Mouse (Mus musculus) lung, postnatal 0 days (tissue): Measurements from ENCODE around the gene Clpsl2. TPM values are rescaled to one million over a fixed set of nuclear protein-coding genes. Genes with fewer than 3 reads are reported as not detected.
A peak's percentile ranks its signal among the peaks of the same experiment; 100 is the strongest.

Experiments
- ATAC-seq: fragments of 200-750 bp; cut with Nextera tagmentation; 2 replicates; pipeline ENCODE4 v1.8.0; 2017; ENCODE audit warnings: moderate library complexity
- DNase-seq: peaks from one replicate; pipeline ENCODE4 v3.0.0-alpha.2; 2016; ENCODE audit warnings: low spot score
- H3K27ac ChIP-seq: fragments of 300-500 bp; sonication (generic); 2 replicates; pipeline ENCODE4 v1.5.1; 2014; ENCODE audit warnings: antibody characterized with exemption, mild to moderate bottlenecking, low read length, mixed read lengths
- H3K27me3 ChIP-seq: fragments of 300-500 bp; sonication (generic); replicated peaks from 2 replicates; pipeline ENCODE4 v1.6.1; 2014; ENCODE audit warnings: low read length, mixed read lengths; ENCODE audit not compliant: insufficient read depth
- H3K36me3 ChIP-seq: fragments of 300-500 bp; sonication (generic); 2 replicates; pipeline ENCODE4 v1.6.1; 2014; ENCODE audit warnings: low read length, mixed read lengths; ENCODE audit not compliant: insufficient read depth
- H3K4me1 ChIP-seq: fragments of 300-500 bp; sonication (generic); 2 replicates; pipeline ENCODE4 v1.6.1; 2014; ENCODE audit warnings: antibody characterized with exemption, low read depth, low read length, mixed read lengths; ENCODE audit not compliant: insufficient read depth
- H3K4me2 ChIP-seq: fragments of 300-500 bp; sonication (generic); replicated peaks from 2 replicates; pipeline ENCODE4 v1.6.1; 2014; ENCODE audit warnings: low read depth, mild to moderate bottlenecking, low read length, moderate library complexity, mixed read lengths
- H3K4me3 ChIP-seq: fragments of 300-500 bp; sonication (generic); 2 replicates; pipeline ENCODE4 v1.5.1; 2014; ENCODE audit warnings: low read depth, low read length
- H3K9ac ChIP-seq: fragments of 300-500 bp; sonication (generic); replicated peaks from 2 replicates; pipeline ENCODE4 v1.6.1; 2014; ENCODE audit warnings: low read depth, mild to moderate bottlenecking
- H3K9me3 ChIP-seq: fragments of 300-500 bp; sonication (generic); 2 replicates; pipeline ENCODE4 v1.6.1; 2016; ENCODE audit warnings: low read length, mixed read lengths
- CTCF ChIP-seq: IDR thresholded peaks from 2 replicates; pipeline ENCODE4 v1.5.1; 2016; ENCODE audit warnings: antibody characterized with exemption, mild to moderate bottlenecking
- EP300 ChIP-seq: IDR thresholded peaks from 2 replicates; pipeline ENCODE4 v1.6.1; 2016; ENCODE audit warnings: antibody characterized with exemption, mild to moderate bottlenecking, control low read depth
- WGBS: fragments of 180-500 bp; shearing (Covaris S2); extraction: QIAGEN DNeasy Blood & Tissue Kit; methylation state at CpG from one replicate; pipeline ENCODE4 v1.1.7; 2014; 5-methylcytosine and 5-hydroxymethylcytosine counted together
- polyA plus RNA-seq: library from polyadenylated mRNA; unstranded; fragments of >200 nt; fragmentation: Nextera tagmentation; extraction: Ambion mirVana; gene quantifications from 2 replicates; pipeline ENCODE4 v1.2.1, GENCODE M21; 2015

Clpsl2 gene
- polyA plus RNA-seq, 1 experiment from 2014 or later: not detected

DNA sequence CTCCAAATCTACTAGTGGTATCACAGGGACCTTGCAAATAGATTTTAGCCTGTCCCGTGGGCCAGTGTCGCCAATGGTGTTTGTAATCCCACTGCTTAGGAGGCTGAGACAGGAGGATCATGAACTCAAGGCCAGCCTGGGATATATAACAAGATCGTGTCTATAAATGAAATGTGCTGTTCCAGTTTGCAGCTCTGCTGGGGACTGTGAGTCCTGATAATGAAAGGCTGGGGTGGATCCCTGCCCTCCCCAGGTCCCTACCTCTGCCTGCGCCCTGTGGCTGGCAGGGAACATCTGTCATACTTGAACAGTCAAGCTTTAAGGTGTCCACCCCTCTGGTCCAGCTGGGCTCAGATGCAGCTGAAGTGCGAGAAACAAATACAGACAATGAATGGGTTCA, 34.7 kb upstream of the Clpsl2 start:
- H3K4me2 ChIP-seq: no peak overlapping the region
- 73% methylated on average over 5 of the region's 5 CpGs for WGBS
- H3K4me1 ChIP-seq: peaks cover 55% of the 10 kb centered on the region
- H3K9ac ChIP-seq: no peak overlapping the region
- H3K9me3 ChIP-seq: no peaks in the 10 kb centered on the region
- TF ChIP-seq CTCF: no peak
- TF ChIP-seq EP300: no peak
- ATAC-seq (no peak), DNase-seq (no peak)
- H3K4me3 ChIP-seq: no peak overlapping the region
- peak overlapping the region; percentile 82 for H3K27ac ChIP-seq
- H3K27me3 ChIP-seq: no peaks in the 10 kb centered on the region
- H3K36me3 ChIP-seq: no peaks in the 10 kb centered on the region

DNA sequence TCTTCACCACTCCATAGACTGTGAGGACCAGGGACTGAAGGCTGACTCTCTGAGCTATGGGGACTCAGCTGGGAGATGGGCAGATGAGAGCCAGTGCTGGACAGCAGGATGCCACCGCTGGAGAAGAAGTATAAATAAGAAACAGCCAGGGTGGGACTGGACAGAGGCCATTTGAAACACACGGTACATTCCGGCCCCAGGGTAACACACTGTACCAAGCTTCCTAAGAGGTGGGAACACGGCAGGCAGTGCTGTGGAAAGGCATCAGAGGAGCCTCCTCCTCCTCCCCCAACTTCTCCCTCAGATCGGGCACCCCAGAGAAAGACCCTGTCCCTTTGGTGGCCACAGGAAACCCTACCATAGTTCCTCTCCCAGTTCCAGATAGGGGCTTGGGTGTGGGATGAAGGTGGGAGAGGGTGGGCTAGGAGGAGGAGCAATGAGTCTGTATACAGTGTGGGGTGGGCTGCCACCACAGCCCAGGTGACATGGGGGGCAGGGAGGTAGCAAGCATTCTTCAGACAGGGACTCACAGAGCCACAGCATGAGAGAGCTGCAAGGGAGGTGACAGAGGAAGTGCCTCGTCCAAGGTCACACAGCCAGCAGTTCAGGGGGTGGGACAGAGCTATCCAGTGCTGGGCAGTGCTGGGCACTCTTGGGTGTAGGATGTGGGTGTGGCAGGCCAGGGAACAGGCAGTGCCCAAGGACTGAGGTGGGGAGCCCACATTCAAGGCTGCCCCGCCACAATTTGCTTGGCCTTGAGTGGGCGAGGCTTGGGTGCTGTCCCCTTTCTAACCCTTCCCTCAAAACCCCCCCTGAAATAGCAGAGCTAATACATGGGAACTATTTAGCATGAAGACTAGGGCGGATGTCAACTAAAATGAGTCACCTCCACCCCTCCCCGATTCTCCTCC, 33.5 kb upstream of the Clpsl2 start:
- H3K9me3 ChIP-seq: no peaks in the 10 kb centered on the region
- no peak overlapping the region for H3K9ac ChIP-seq
- H3K36me3 ChIP-seq: no peaks in the 10 kb centered on the region
- ATAC-seq (peak; percentile 55), DNase-seq (peak; percentile 90)
- peak overlapping the region; percentile 97 for H3K27ac ChIP-seq
- H3K4me2 ChIP-seq: peak overlapping the region; percentile 73
- H3K27me3 ChIP-seq: no peaks in the 10 kb centered on the region
- 33% methylated on average over 10 of the region's 10 CpGs for WGBS
- peaks cover 51% of the 10 kb centered on the region for H3K4me1 ChIP-seq
- 0 out of 2 replicates have a peak overlapping the region, but pooled peaks have one; percentile 1 for H3K4me3 ChIP-seq
- TF ChIP-seq CTCF (no peak), EP300 (peak; percentile 98)

- peaks cover 49% of the 10 kb centered on the region for H3K4me1 ChIP-seq
- DNase-seq: no peak
Measured at GRCm38 (mm10) chr17:28516881-28517280, 32.3 kb upstream of the Clpsl2 start.

GRCm38 (mm10) chr17:28517441-28517955, 31.7 kb upstream of the Clpsl2 start, which contains the start of gene Fkbp5:
TSS of gene Fkbp5 (minus strand) at chr17:28517527.
- Histone ChIP-seq H3K9me3 (no peaks in the 10 kb centered on the region), H3K27ac (peak within 1 kb of the TSS; percentile 97), H3K36me3 (no peaks in the 10 kb centered on the region), H3K4me2 (peak within 1 kb of the TSS; percentile 73), H3K4me1 (peaks cover 48% of the 10 kb centered on the region), H3K4me3 (peak within 1 kb of the TSS; percentile 34), H3K27me3 (no peaks in the 10 kb centered on the region), H3K9ac (peak within 1 kb of the TSS; percentile 50)
- WGBS: 2% methylated on average over 16 of the region's 16 CpGs
- peak; percentile 98 for DNase-seq
- peak; percentile 51 for ATAC-seq
- TF ChIP-seq EP300 (peak; percentile 36; the same call in 1 of the 2 replicates), CTCF (peak; percentile 7; the same call in 1 of the 2 replicates)

More at GRCm38 (mm10) chr17:28516881-28517280, 32.3 kb upstream of the Clpsl2 start:
- Histone ChIP-seq H3K9ac (peak overlapping the region; percentile 34; the same call in 1 of the 2 replicates), H3K4me2 (peak overlapping the region; percentile 73), H3K27me3 (no peaks in the 10 kb centered on the region), H3K9me3 (no peaks in the 10 kb centered on the region), H3K36me3 (no peaks in the 10 kb centered on the region), H3K27ac (peak overlapping the region; percentile 97), H3K4me3 (peak overlapping the region; percentile 31)
- WGBS: 65% methylated on average over 4 of the region's 4 CpGs
- ATAC-seq: no peak
- TF ChIP-seq CTCF (peak; percentile 34), EP300 (no peak)

GRCm38 (mm10) chr17:28517956-28518614, 31.1 kb upstream of the Clpsl2 start:
- no peaks in the 10 kb centered on the region for H3K36me3 ChIP-seq
- H3K4me2 ChIP-seq: peak overlapping the region; percentile 73
- peak overlapping the region; percentile 97 for H3K27ac ChIP-seq
- H3K4me1 ChIP-seq: peaks cover 42% of the 10 kb centered on the region
- H3K9me3 ChIP-seq: no peaks in the 10 kb centered on the region
- TF ChIP-seq CTCF (peak; percentile 8; the same call in 1 of the 2 replicates), EP300 (no peak; the same call in 1 of the 2 replicates)
- H3K4me3 ChIP-seq: peak overlapping the region; percentile 34
- peak overlapping the region; percentile 50 for H3K9ac ChIP-seq
- DNase-seq (peak; percentile 97), ATAC-seq (peak; percentile 79)
- 1% methylated on average over 39 of the region's 46 CpGs for WGBS
- no peaks in the 10 kb centered on the region for H3K27me3 ChIP-seq
